Mouse (Mus musculus) thymus, adult 2 months (tissue): ENCODE data around the gene Ccdc103.

Source experiments
- CTCF ChIP-seq: fragments of 200-500 bp; IDR thresholded peaks from 2 replicates; pipeline ENCODE4 v1.5.1; 2012; ENCODE audit warnings: mild to moderate bottlenecking, control low read depth, low read length, moderate library complexity, borderline replicate concordance; ENCODE audit not compliant: control insufficient read depth, poor library complexity, insufficient read depth; ENCODE audit errors: extremely low read depth
- POLR2A ChIP-seq: fragments of 200-500 bp; IDR thresholded peaks from 2 replicates; pipeline ENCODE4 v1.6.1; 2012; ENCODE audit warnings: mild to moderate bottlenecking, low read length, control low read depth, moderate library complexity; ENCODE audit not compliant: control insufficient read depth, poor library complexity, insufficient read depth; ENCODE audit errors: extremely low read depth

- TF ChIP-seq CTCF (no peak), POLR2A (no peak)
These were observed 42.9 kb upstream of the Ccdc103 start for GRCm38 (mm10) chr11:102838126-102838525.
